Mouse (Mus musculus): ENCODE results near the gene Rpusd2.

- TF ChIP-seq CTCF (conservative IDR thresholded peaks at IDR 0.05; ENCODE audit: low read length) (no peak), NANOG (IDR thresholded peaks at IDR 0.05; ENCODE audit: borderline replicate concordance, low read length) (no peak)
Observed at GRCm38 (mm10) chr2:118998115-118998866, 36.3 kb upstream of the Rpusd2 start.
